ENCODE assay signal across 12 mouse cellular contexts in genomic region chr16:52067632-52068516, GRCm38 (mm10). TPM values are rescaled to one million over a fixed set of nuclear protein-coding genes. Genes with fewer than 3 reads are reported as not detected.
DNase-seq lines count a peak whose midpoint lies in the region; ATAC-seq and TF ChIP-seq lines count a peak whose summit lies in the region.
"Had no signal": no experiment of that assay in that cellular context is flagged by ENCODE, and none has a peak within 500 bp of the region (broad histone marks: within the 10 kb centered on the region; RNA-seq: fewer than 3 reads in every experiment).

No protein-coding gene starts in this region.

- no peak overlapping the region for H3K27ac ChIP-seq in heart, embryonic 11.5 days (ENCODE audit: low read depth, low read length)
- H3K27ac ChIP-seq in left cerebral cortex, adult 2 months, result no peak overlapping the region
- H3K27ac ChIP-seq: kidney, postnatal 0 days had no signal

- no peaks in the 10 kb centered on the region for H3K9me3 ChIP-seq in heart, embryonic 11.5 days (replicated peaks; ENCODE audit: control insufficient read depth, low read length)

- no peak overlapping the region for H3K9ac ChIP-seq in heart, embryonic 11.5 days (ENCODE audit: low read depth, low read length)
- H3K9ac ChIP-seq: lung, embryonic 14.5 days had no signal

- TF ChIP-seq CTCF in left cerebral cortex, adult 2 months (IDR thresholded peaks at IDR 0.05), result no peak

- H3K27me3 ChIP-seq in heart, embryonic 11.5 days (ENCODE audit: control insufficient read depth, insufficient read depth, low read length), result 0 out of 2 replicates have a peak, but pooled peaks cover 3% of the 10 kb centered on the region

- intact Hi-C loops in left cerebral cortex, adult 2 months (cut with DNase I), result no loop called here

- DNase-seq in heart, adult 11 months, result peak; percentile 74
- DNase-seq in left cerebral cortex, adult 2 months (ENCODE audit: extremely low spot score in 1 of 2, low spot score in 2 of 2), result no peak
- no peak for DNase-seq in T-cell, adult 2 months (ENCODE audit: low spot score)
- DNase-seq in right cerebral cortex, adult 18-20 months, result no peak
- DNase-seq: cerebellum, adult 18-20 months; lung, embryonic 14.5 days had no signal

- no peak overlapping the region for H3K4me3 ChIP-seq in heart, embryonic 11.5 days (ENCODE audit: low read depth, low read length)
- no peak overlapping the region for H3K4me3 ChIP-seq in left cerebral cortex, adult 2 months

- WGBS in heart, embryonic 11.5 days (ENCODE audit: insufficient replicate concordance), result 84% methylated on average over 10 of the region's 10 CpGs

- no peak for ATAC-seq in heart, embryonic 11.5 days (replicated peaks; ENCODE audit: insufficient number of reproducible peaks, low FRiP score, low TSS enrichment)
- peak; percentile 74 for ATAC-seq in common myeloid progenitor, adult 5-6 weeks (replicated peaks; ENCODE audit: low read depth, poor library complexity, severe bottlenecking)
- peak; percentile 34 for ATAC-seq in inflammation-experienced regulatory T-cells, adult 6 months
- ATAC-seq in megakaryocyte, adult 5-6 weeks (ENCODE audit: poor library complexity, severe bottlenecking), result peak; percentile 36; the same call in 1 of the 2 replicates

- no peak overlapping the region for H3K4me2 ChIP-seq in heart, embryonic 11.5 days
- H3K4me2 ChIP-seq: lung, embryonic 14.5 days; midbrain, embryonic 11.5 days had no signal

- H3K36me3 ChIP-seq in heart, embryonic 11.5 days (ENCODE audit: control insufficient read depth, insufficient read depth, low read length), result no peaks in the 10 kb centered on the region

- H3K4me1 ChIP-seq in heart, embryonic 11.5 days (ENCODE audit: control insufficient read depth, insufficient read depth, low read length), result peaks cover 30% of the 10 kb centered on the region

RNA-seq across cellular contexts. Expression of gene Cblb, which starts 36.8 kb away (rescaled TPM):
- 15.3 and 17.4 TPM in 2 replicates for polyA plus RNA-seq in heart, embryonic 11.5 days (2014; fragmentation: Nextera tagmentation; extraction: Ambion mirVana)
- total RNA-seq in common myeloid progenitor, adult 5-6 weeks (2017), result 14.8 and 15.2 TPM in 2 replicates
- polyA plus RNA-seq in inflammation-experienced regulatory T-cells, adult 6 months (2017; shearing (Covaris generic)), result 10 to 100 TPM; 40.7 to 50.0 (median 46.0) TPM
- 21.0 and 24.3 TPM in 2 replicates for total RNA-seq in megakaryocyte, adult 5-6 weeks (2015)
- total RNA-seq in megakaryocyte, adult 5-6 weeks (2017), result 8.8 and 13.5 TPM in 2 replicates
- 10 to 100 TPM; 20.3 to 21.9 TPM for total RNA-seq in left cerebral cortex, adult 2 months (2021)
